8 mouse cellular contexts compared by ENCODE assay signal in genomic region chr1:136061041-136061789, GRCm38 (mm10). TPM values are rescaled to one million over a fixed set of nuclear protein-coding genes. Genes with fewer than 3 reads are reported as not detected.
A peak's percentile ranks its signal among the peaks of the same experiment; 100 is the strongest.
DNase-seq lines count a peak whose midpoint lies in the region; ATAC-seq and TF ChIP-seq lines count a peak whose summit lies in the region.

No protein-coding gene starts in this region.

- H3K27me3 ChIP-seq in kidney, embryonic 14.5 days (ENCODE audit: control insufficient read depth, insufficient read depth, low read length), result no peaks in the 10 kb centered on the region

- no peaks in the 10 kb centered on the region for H3K4me1 ChIP-seq in kidney, embryonic 14.5 days (ENCODE audit: control insufficient read depth, insufficient read depth, low read length)

- no peak overlapping the region for H3K4me2 ChIP-seq in kidney, embryonic 14.5 days (replicated peaks; ENCODE audit: low read depth, low read length)

- WGBS in kidney, embryonic 14.5 days, result 59% methylated on average over 9 of the region's 9 CpGs

- H3K4me3 ChIP-seq in kidney, embryonic 14.5 days (ENCODE audit: low read length), result no peak overlapping the region

- H3K9ac ChIP-seq in kidney, embryonic 14.5 days (ENCODE audit: low read depth, low read length), result no peak overlapping the region

- TF ChIP-seq CTCF in brain, embryonic 14.5 days (IDR thresholded peaks at IDR 0.05; ENCODE audit: borderline replicate concordance, extremely low read depth, insufficient read depth, insufficient read length), result no peak

- no peaks in the 10 kb centered on the region for H3K9me3 ChIP-seq in kidney, embryonic 14.5 days (ENCODE audit: control insufficient read depth, low read length)

- no peak for ATAC-seq in kidney, embryonic 14.5 days (ENCODE audit: low FRiP score, low TSS enrichment)
- no peak for ATAC-seq in granulocyte monocyte progenitor cell, adult 5-6 weeks (replicated peaks; ENCODE audit: poor library complexity, severe bottlenecking)

- peak; percentile 68 for DNase-seq in kidney, adult 18-20 months
- peak; percentile 61 for DNase-seq in brain, embryonic 14.5 days (ENCODE audit: low read depth)
- DNase-seq in frontal cortex, postnatal 36 days (ENCODE audit: low spot score in 2 of 2), result peak; percentile 74 to 89
- DNase-seq in layer of hippocampus, adult 11-12 months (ENCODE audit: low spot score), result peak; percentile 89
- DNase-seq in lung, postnatal 4 days, result peak; percentile 43 to 71
- DNase-seq in thymus, postnatal 10 days (ENCODE audit: low spot score in 2 of 2), result peak; percentile 35 to 73

- no peak overlapping the region for H3K27ac ChIP-seq in kidney, embryonic 14.5 days (ENCODE audit: low read depth, low read length)

- no peaks in the 10 kb centered on the region for H3K36me3 ChIP-seq in kidney, embryonic 14.5 days (ENCODE audit: control insufficient read depth, insufficient read depth, low read length)

- no peak for TF ChIP-seq POLR2A in brain, embryonic 14.5 days (IDR thresholded peaks at IDR 0.05; ENCODE audit: borderline replicate concordance, extremely low read depth, insufficient read depth, insufficient read length, poor library complexity, severe bottlenecking)

RNA-seq across cellular contexts. Expression of gene Cacna1s, which starts 8.7 kb away (rescaled TPM):
- polyA plus RNA-seq in kidney, embryonic 14.5 days (2014; fragmentation: Nextera tagmentation; extraction: Ambion mirVana), result not detected in 2 replicates
- polyA plus RNA-seq in brain, embryonic 14.5 days (2012; rRNA removed), result 0.40 and 0.74 TPM in 2 replicates
- not detected in 2 replicates for total RNA-seq in granulocyte monocyte progenitor cell, adult 5-6 weeks (2014; fragmentation: Nextera tagmentation)
- total RNA-seq in granulocyte monocyte progenitor cell, adult 5-6 weeks (2017), result not detected in 2 replicates

RNA-seq across cellular contexts. Expression of gene Ascl5, which starts 10.6 kb away (rescaled TPM):
- not detected in 2 replicates for polyA plus RNA-seq in kidney, embryonic 14.5 days (2014; fragmentation: Nextera tagmentation; extraction: Ambion mirVana)
- 0.15 and 0.30 TPM in 2 replicates for polyA plus RNA-seq in brain, embryonic 14.5 days (2012; rRNA removed)
- total RNA-seq in granulocyte monocyte progenitor cell, adult 5-6 weeks (2014; fragmentation: Nextera tagmentation), result not detected in 2 replicates
- total RNA-seq in granulocyte monocyte progenitor cell, adult 5-6 weeks (2017), result not detected in 2 replicates

RNA-seq across cellular contexts. Expression of gene Tmem9, which starts 53.3 kb away (rescaled TPM):
- polyA plus RNA-seq in kidney, embryonic 14.5 days (2014; fragmentation: Nextera tagmentation; extraction: Ambion mirVana), result 123 and 230 TPM in 2 replicates
- polyA plus RNA-seq in brain, embryonic 14.5 days (2012; rRNA removed), result 132 and 152 TPM in 2 replicates
- total RNA-seq in granulocyte monocyte progenitor cell, adult 5-6 weeks (2014; fragmentation: Nextera tagmentation), result 5.8 and 14.0 TPM in 2 replicates
- total RNA-seq in granulocyte monocyte progenitor cell, adult 5-6 weeks (2017), result 4.4 and 8.1 TPM in 2 replicates

RNA-seq across cellular contexts. Expression of gene Igfn1, which starts 55.1 kb away (rescaled TPM):
- not detected in 2 replicates for polyA plus RNA-seq in kidney, embryonic 14.5 days (2014; fragmentation: Nextera tagmentation; extraction: Ambion mirVana)
- 0.04 and 0.11 TPM in 2 replicates for polyA plus RNA-seq in brain, embryonic 14.5 days (2012; rRNA removed)
- not detected in 2 replicates for total RNA-seq in granulocyte monocyte progenitor cell, adult 5-6 weeks (2014; fragmentation: Nextera tagmentation)
- not detected in 2 replicates for total RNA-seq in granulocyte monocyte progenitor cell, adult 5-6 weeks (2017)
